Mouse (Mus musculus) cerebellum, adult 18-20 months (tissue): ENCODE data around the gene Lcn12.

Experiments used
- DNase-seq, 2 experiments: peaks; one replicate each; pipeline ENCODE4 v3.0.0; 2021

Lcn12 gene

GRCm38 (mm10) chr2:25496462-25496861 lies 2.8 kb upstream of the Lcn12 start:
- peak; percentile 62 to 71 for DNase-seq

GRCm38 (mm10) chr2:25492988-25493387 lies 723 bp downstream of the Lcn12 start:
- peak in 1 of 2 experiments; percentile 6 for DNase-seq

GRCm38 (mm10) chr2:25488671-25489068 lies 5.0 kb downstream of the Lcn12 start:
- peak; percentile 69 to 80 for DNase-seq

- DNase-seq: no peak
These were observed 5.6 kb downstream of the Lcn12 start for GRCm38 (mm10) chr2:25487965-25488670.

GRCm38 (mm10) chr2:25484901-25485647 lies 8.6 kb downstream of the Lcn12 start:
- DNase-seq: peak; percentile 95 to 97

- peak; percentile 72 to 79 for DNase-seq
These were observed 10.7 kb downstream of the Lcn12 start for GRCm38 (mm10) chr2:25482969-25483368.

GRCm38 (mm10) chr2:25480541-25480940 lies 13.2 kb downstream of the Lcn12 start:
- no peak for DNase-seq

GRCm38 (mm10) chr2:25479551-25480311 lies 14.0 kb downstream of the Lcn12 start:
- DNase-seq: no peak

- DNase-seq: peak; percentile 97 to 98
These were observed 15.6 kb downstream of the Lcn12 start for GRCm38 (mm10) chr2:25477967-25478675.

- DNase-seq: no peak
These were observed 16.2 kb downstream of the Lcn12 start for GRCm38 (mm10) chr2:25477541-25477940.

- DNase-seq: no peak
These were observed 21.2 kb downstream of the Lcn12 start for GRCm38 (mm10) chr2:25472550-25472949.

- peak in 1 of 2 experiments; percentile 34 for DNase-seq
These were observed 23.7 kb downstream of the Lcn12 start, which contains the start of gene Ptgds for GRCm38 (mm10) chr2:25469969-25470368. Gene Ptgds, minus strand, starts transcription at chr2:25470046.

GRCm38 (mm10) chr2:25468962-25469915 lies 24.5 kb downstream of the Lcn12 start:
- DNase-seq: peak; percentile 67 to 77

GRCm38 (mm10) chr2:25467606-25468303 lies 26.0 kb downstream of the Lcn12 start:
- DNase-seq: no peak

GRCm38 (mm10) chr2:25465816-25466635 lies 27.7 kb downstream of the Lcn12 start:
- peak; percentile 53 to 61 for DNase-seq

- DNase-seq: no peak
These were observed 28.5 kb downstream of the Lcn12 start for GRCm38 (mm10) chr2:25465256-25465655.

GRCm38 (mm10) chr2:25463630-25464029 lies 30.1 kb downstream of the Lcn12 start:
- peak; percentile 65 to 73 for DNase-seq

- no peak for DNase-seq
These were observed 32.3 kb downstream of the Lcn12 start for GRCm38 (mm10) chr2:25461407-25461806.

- DNase-seq: peak; percentile 92 to 94
These were observed 33.0 kb downstream of the Lcn12 start, which contains the start of gene Paxx for GRCm38 (mm10) chr2:25460551-25461309. Gene Paxx, minus strand, starts transcription at chr2:25461094.
